ENCODE assay signal across 8 mouse cellular contexts in genomic region chr8:69974806-69975205, GRCm38 (mm10). TPM values are rescaled to one million over a fixed set of nuclear protein-coding genes. Genes with fewer than 3 reads are reported as not detected.
DNase-seq lines count a peak whose midpoint lies in the region; ATAC-seq lines count a peak whose summit lies in the region.

No protein-coding gene starts in this region.

- 33% methylated on average over 5 of the region's 5 CpGs for WGBS in heart, embryonic 10.5 days
- 37% methylated on average over 5 of the region's 5 CpGs for WGBS in forebrain, embryonic 14.5 days
- WGBS in liver, embryonic 13.5 days (ENCODE audit: insufficient replicate concordance): 42% methylated on average over 5 of the region's 5 CpGs

- no peaks in the 10 kb centered on the region for H3K9me3 ChIP-seq in heart, embryonic 10.5 days
- no peaks in the 10 kb centered on the region for H3K9me3 ChIP-seq in forebrain, embryonic 14.5 days (replicated peaks; ENCODE audit: control insufficient read depth, low read length)
- no peaks in the 10 kb centered on the region for H3K9me3 ChIP-seq in liver, embryonic 13.5 days (replicated peaks)

- DNase-seq in heart, embryonic 10.5 days (ENCODE audit: low spot score): no peak
- no peak for DNase-seq in heart, postnatal 25 days (ENCODE audit: low spot score)
- peak; percentile 24 for DNase-seq in A20 (ENCODE audit: low read depth, low spot score)
- DNase-seq in forebrain, embryonic 14.5 days (ENCODE audit: low spot score): no peak
- no peak for DNase-seq in liver, embryonic 13.5 days
- no peak for DNase-seq in urinary bladder, postnatal 36 days (ENCODE audit: low spot score in 2 of 2)
- DNase-seq in adrenal gland, adult 18-20 months (ENCODE audit: low spot score in 2 of 2): no peak
- DNase-seq in embryo, embryonic 11 days: no peak

- no peaks in the 10 kb centered on the region for H3K27me3 ChIP-seq in heart, embryonic 10.5 days (ENCODE audit: insufficient read depth, poor library complexity, severe bottlenecking)
- H3K27me3 ChIP-seq in forebrain, embryonic 14.5 days (replicated peaks; ENCODE audit: control insufficient read depth, insufficient read depth, low read length): no peaks in the 10 kb centered on the region
- H3K27me3 ChIP-seq in liver, embryonic 13.5 days: no peaks in the 10 kb centered on the region

- peaks cover 43% of the 10 kb centered on the region for H3K4me1 ChIP-seq in heart, embryonic 10.5 days
- peaks cover 14% of the 10 kb centered on the region for H3K4me1 ChIP-seq in forebrain, embryonic 14.5 days (ENCODE audit: control insufficient read depth, insufficient read depth, low read length)
- H3K4me1 ChIP-seq in liver, embryonic 13.5 days (replicated peaks): peaks cover 75% of the 10 kb centered on the region

- peak overlapping the region; percentile 90 for H3K9ac ChIP-seq in forebrain, embryonic 14.5 days (ENCODE audit: low read length)
- peak overlapping the region; percentile 79 for H3K9ac ChIP-seq in liver, embryonic 13.5 days

- H3K4me2 ChIP-seq in forebrain, embryonic 14.5 days (ENCODE audit: low read length): peak overlapping the region; percentile 70
- H3K4me2 ChIP-seq in liver, embryonic 13.5 days: peak overlapping the region; percentile 98

- peak overlapping the region; percentile 87 for H3K4me3 ChIP-seq in heart, embryonic 10.5 days
- H3K4me3 ChIP-seq in forebrain, embryonic 14.5 days (ENCODE audit: low read depth, low read length): peak overlapping the region; percentile 91
- H3K4me3 ChIP-seq in liver, embryonic 13.5 days (replicated peaks): peak overlapping the region; percentile 95

- ATAC-seq in forebrain, embryonic 14.5 days: no peak
- ATAC-seq in liver, embryonic 13.5 days (ENCODE audit: low read depth): no peak

- H3K36me3 ChIP-seq in heart, embryonic 10.5 days: peaks cover 2% of the 10 kb centered on the region; the same call in 1 of the 2 replicates
- H3K36me3 ChIP-seq in forebrain, embryonic 14.5 days (ENCODE audit: control insufficient read depth, insufficient read depth, low read length): no peaks in the 10 kb centered on the region
- no peaks in the 10 kb centered on the region for H3K36me3 ChIP-seq in liver, embryonic 13.5 days

- intact Hi-C loops in heart, postnatal 25 days (cut with DNase I): loop anchor here (2.0 to 10.0 kb wide), 3 partner anchors 18 to 320 kb away; partner anchors contain the start of gene Zfp964

- peak overlapping the region; percentile 96 for H3K27ac ChIP-seq in heart, embryonic 10.5 days
- H3K27ac ChIP-seq in forebrain, embryonic 14.5 days (ENCODE audit: low read depth, low read length): no peak overlapping the region
- H3K27ac ChIP-seq in liver, embryonic 13.5 days: peak overlapping the region; percentile 96

RNA-seq across cellular contexts. Expression of gene Gatad2a, which starts 21.4 kb away (rescaled TPM):
- polyA plus RNA-seq in heart, embryonic 10.5 days (2016; fragmentation: Nextera tagmentation; extraction: Ambion mirVana): 47.5 and 49.0 TPM in 2 replicates
- 10 to 100 TPM; 34.3 to 35.6 TPM for total RNA-seq in heart, postnatal 25 days (2021)
- 28.8 and 30.5 TPM in 2 replicates for polyA plus RNA-seq in forebrain, embryonic 14.5 days (2014; fragmentation: Nextera tagmentation; extraction: Ambion mirVana)
- polyA plus RNA-seq in liver, embryonic 13.5 days (2015; fragmentation: Nextera tagmentation; extraction: Ambion mirVana): 27.1 and 27.8 TPM in 2 replicates
- total RNA-seq in adrenal gland, adult 18-20 months (2021): 100 to 1,000 TPM; 102 to 111 TPM
